Mouse (Mus musculus) gastrocnemius, adult 2 months (tissue): ENCODE data around the gene Trim72. TPM values are rescaled to one million over a fixed set of nuclear protein-coding genes. Genes with fewer than 3 reads are reported as not detected.

Experiments
- DNase-seq: peaks from one replicate; pipeline ENCODE4 v3.0.0; 2022
- H3K27ac ChIP-seq: fragments of 200-600 bp; 2 replicates; pipeline ENCODE4 v1.8.1; 2022; ENCODE audit warnings: mild to moderate bottlenecking
- H3K4me3 ChIP-seq: fragments of 200-600 bp; 2 replicates; pipeline ENCODE4 v1.8.1; 2022; ENCODE audit warnings: mild to moderate bottlenecking, moderate library complexity
- CTCF ChIP-seq: fragments of 200-600 bp; IDR thresholded peaks from 2 replicates; pipeline ENCODE4 v1.8.1; 2022; ENCODE audit warnings: antibody characterized with exemption, mild to moderate bottlenecking, moderate library complexity
- intact Hi-C: fragments of 180-260 bp; cut with DNase I; formaldehyde crosslinking; loops from one replicate; pipeline ENCODE4 v1.15.1; 2025
- long read RNA-seq, 2 experiments: library from polyadenylated mRNA; stranded (forward); transcript quantifications; one replicate each; pipeline ENCODE4 v2.0.0; 2021
- total RNA-seq, 2 experiments: library from RNA; stranded (reverse); gene quantifications; 2 replicates each; pipeline ENCODE4 v1.2.3; 2021

Trim72 gene
- total RNA-seq, result 100 to 1,000 TPM; 186 to 238 TPM
- long read RNA-seq, experiment 1, transcript Trim72-202 (7 exons, 2,134 nt), result major isoform, 8 of 13 reads
- long read RNA-seq, experiment 1, partial matches to known transcripts, result 0 of 13 reads
- long read RNA-seq, experiment 1, other reads (novel, unspliced or antisense), result 4 of 13 reads
- long read RNA-seq, experiment 2, transcript Trim72-202 (7 exons, 2,134 nt), result major isoform, 12 of 17 reads
- long read RNA-seq, experiment 2, partial matches to known transcripts, result 1 of 17 reads
- long read RNA-seq, experiment 2, other reads (novel, unspliced or antisense), result 3 of 17 reads

DNA sequence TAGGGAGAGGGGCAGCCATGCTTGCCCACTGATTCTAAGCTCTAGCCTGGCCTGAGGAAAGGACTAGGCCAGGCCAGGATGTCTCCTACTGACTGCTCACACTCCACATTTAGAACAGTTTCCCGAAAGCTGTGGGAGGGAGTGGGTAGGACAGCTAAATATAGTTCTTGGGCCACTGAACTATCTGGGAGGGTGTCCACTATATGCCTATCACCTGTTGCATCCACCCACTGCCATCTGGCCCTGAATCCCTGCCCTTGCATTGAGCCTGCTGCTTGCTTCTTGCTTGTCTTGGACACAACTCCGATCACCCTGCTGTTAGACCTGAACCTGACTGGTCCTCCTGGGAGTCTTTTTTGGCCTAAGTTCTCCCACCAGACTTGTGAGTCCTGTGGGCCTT is at the start of gene Trim72:
Gene Trim72, plus strand, starts transcription at position 262 of the 400 bp plus-strand sequence.
- no peak for TF ChIP-seq CTCF
- Histone ChIP-seq H3K27ac (peak within 1 kb of the TSS; percentile 96), H3K4me3 (peak within 1 kb of the TSS; percentile 82)
- DNase-seq, result peak; percentile 84
- intact Hi-C loops, result no loop called here

DNA sequence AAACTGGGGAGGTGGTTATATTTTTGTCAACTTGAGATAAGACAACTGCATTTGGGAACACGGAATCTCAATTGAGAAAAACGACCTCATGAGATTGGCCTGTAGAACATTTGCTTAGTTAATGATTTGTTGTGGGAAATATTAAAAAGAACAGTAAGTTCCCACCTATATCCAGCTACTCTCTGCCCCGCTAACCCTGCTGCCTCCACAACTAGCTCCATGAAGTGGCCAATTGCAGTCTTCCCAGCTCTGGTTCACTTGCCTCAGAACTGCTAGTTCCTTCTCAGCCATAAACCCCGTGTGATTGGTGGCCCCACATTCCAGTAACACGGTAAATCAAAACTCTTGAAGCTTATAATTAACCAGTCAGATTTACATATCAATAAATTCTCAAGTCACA is 44.4 kb upstream of the Trim72 start:
- intact Hi-C loops, result no loop called here
- TF ChIP-seq CTCF, result no peak
- no peak for DNase-seq
- Histone ChIP-seq H3K27ac (no peak overlapping the region), H3K4me3 (no peak overlapping the region)

DNA sequence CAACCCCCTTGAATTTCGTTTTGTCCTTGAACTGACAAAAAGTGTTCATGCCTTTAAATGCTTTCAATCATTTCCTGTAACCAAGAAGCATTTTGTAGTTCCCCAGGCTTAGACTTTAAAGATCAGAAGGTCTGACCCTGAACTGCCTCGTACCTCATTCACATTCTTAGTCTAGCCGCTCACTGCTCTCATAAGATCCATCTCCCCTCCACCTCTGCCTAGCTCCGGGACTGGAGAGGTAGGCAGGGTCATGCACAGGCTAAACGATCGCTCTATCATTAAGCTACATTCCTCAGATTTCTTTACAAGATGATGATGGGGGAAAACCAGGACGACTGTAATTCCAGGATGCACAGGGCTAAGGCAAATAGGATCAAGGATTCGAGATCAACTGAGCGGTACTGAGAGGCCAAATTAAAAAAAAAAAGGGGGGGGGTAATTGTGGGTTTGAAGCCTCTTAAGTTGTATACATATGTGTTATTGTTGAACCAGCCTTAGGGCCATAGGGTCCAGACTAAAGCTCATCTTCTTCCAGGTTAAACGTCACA is 37.3 kb upstream of the Trim72 start:
- Histone ChIP-seq H3K27ac (peak overlapping the region; percentile 98), H3K4me3 (peak overlapping the region; percentile 100)
- intact Hi-C loops, result no loop called here
- TF ChIP-seq CTCF, result no peak
- DNase-seq, result no peak

DNA sequence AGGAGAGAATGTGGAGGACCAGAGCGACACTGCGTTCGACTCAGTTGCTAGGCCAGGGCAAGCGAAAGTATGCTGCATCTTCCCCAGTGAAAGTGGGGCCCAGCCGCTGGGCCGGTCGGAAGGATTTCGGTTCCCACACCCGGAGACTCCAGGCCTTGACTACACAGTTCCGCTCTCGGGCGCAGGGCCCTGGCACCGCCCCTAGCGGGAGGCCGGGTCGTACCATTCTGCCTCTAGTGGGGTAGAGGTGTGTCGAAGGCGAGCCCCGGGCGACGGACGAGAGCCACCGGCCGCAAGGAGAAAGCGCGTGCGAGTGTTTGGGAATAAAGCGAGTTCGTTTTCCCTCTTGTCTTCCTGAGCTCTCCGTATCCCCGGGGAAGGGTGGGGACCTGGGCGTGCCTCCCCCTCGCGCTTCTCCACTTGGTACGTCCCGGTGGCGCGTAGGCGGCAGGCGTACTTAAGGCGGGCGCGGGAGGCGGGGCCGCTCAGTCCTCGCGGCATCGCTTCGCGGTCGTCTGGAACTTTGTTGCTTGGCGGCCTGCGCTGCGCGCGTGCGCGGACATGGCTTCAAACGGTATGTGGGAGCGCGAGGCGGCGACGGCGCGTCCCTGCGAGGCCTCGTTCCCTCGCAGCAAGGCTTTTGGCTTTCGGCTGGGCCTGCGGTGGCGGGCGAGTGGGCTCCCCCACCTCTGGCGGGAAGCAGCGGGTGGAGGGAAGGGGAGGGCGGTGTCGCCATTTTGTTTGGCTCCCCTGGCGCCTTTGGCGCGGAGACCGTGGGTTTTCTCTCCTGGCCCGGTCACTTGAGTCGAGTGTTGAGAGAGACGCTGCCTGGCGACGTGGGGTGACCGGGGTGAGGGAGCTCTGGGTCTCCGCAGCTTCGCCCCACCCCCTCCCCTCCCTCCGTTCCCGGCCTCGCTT is 36.5 kb upstream of the Trim72 start, which contains the start of gene Fus:
Gene Fus, plus strand, starts transcription at position 454 of the 918 bp plus-strand sequence.
- intact Hi-C loops, result no loop called here
- no peak for TF ChIP-seq CTCF
- H3K4me3 ChIP-seq, result peak within 1 kb of the TSS; percentile 100
- DNase-seq, result peak; percentile 97
- peak within 1 kb of the TSS; percentile 98 for H3K27ac ChIP-seq

DNA sequence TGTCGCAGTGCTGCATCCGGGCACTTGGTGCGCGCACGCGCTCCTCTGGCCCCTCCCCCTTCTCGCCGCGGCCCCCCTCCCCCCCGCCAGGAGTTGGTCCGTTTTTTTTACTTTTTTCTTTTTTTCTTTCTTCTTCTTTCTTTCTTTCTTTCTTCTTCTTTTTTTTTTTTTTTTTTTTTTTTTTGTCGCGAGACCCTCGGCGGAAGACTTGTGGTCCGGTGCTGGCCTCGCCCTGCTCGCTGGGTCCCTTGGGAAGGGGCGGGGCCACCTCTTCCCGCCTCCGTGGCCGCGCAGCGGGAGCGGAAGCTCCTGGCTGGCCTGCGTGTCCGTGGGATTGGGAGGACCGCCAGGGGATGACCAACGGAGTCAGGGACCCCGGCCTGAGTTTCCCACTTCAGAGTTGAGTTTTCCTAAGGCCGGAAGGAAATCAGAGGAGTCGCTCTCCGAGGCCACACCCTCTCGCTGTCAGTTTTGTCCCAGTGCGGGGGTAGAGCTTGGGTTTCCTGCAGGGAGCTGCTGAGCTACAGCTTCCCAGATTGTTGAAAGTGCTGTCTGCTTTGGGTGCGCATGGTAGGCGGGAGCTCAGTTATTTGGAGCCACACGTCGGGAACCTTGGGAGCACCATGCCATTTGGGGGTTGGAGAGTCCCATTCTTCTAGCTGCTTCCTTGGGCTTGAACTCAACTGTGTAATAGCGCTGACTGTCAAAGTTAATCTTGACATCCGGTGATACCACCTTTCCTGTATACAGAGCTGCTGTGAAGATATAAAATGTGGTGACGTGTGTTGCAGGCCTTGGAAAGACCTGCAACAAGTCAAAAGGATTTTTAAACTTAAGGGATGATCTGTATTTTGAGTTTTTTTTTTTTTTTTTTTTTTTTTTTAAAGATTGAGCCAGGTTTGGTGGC is 35.6 kb upstream of the Trim72 start:
- peak overlapping the region; percentile 100 for H3K4me3 ChIP-seq
- TF ChIP-seq CTCF, result no peak
- peak; percentile 90 for DNase-seq
- intact Hi-C loops, result no loop called here
- H3K27ac ChIP-seq, result peak overlapping the region; percentile 98

DNA sequence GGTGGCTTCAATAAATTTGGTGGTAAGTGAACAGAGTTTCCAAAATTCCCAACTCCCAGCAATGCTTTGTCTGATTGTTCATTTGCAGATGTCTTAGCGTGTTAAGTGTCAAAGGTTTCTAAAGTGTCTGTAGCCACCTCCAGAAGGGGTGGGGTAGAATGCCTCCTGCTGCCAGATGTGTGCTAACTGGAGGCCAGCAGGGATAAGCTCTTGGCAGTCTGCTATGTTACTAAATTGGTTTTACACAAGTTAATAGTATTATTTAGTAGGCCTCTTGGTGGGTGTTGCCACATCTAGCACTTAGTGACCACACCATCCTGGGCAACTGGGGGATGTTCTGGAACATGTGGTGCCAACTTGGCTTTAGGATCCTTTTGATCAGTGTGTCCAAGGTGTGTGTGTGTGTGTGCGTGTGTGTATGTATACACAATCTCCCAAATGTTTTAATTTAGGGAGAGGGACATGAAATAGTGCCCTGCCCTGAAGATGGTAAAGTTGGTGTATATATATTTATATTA is 29.3 kb upstream of the Trim72 start:
- peak; percentile 38 for DNase-seq
- no peak for TF ChIP-seq CTCF
- intact Hi-C loops, result no loop called here

DNA sequence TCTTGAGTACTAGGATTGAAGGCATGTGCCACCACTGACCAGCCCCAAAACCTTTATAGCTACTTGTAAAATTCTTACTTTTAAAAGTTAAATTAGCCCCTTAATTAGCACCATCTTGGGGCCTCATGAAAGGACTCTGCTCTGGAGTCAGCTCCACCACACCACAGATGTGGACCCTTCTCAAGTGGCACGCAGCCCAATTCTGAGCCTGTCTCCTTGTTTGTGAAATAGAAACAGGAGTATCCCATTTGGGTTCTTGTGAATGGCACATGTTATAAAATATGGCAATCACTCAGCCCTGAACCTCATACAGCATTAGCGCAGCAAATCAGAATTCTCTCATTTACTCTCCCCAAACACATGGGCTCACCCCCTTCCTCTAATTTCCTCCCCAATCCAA is 24.9 kb upstream of the Trim72 start:
- no peak for DNase-seq
- no peak for TF ChIP-seq CTCF
- intact Hi-C loops, result no loop called here
- no peak overlapping the region for H3K4me3 ChIP-seq
- no peak overlapping the region for H3K27ac ChIP-seq

More for the DNA sequence above, 29.3 kb upstream of the Trim72 start:
- Histone ChIP-seq H3K4me3 (0 out of 2 replicates have a peak overlapping the region, but pooled peaks have one; percentile 7), H3K27ac (0 out of 2 replicates have a peak overlapping the region, but pooled peaks have one; percentile 9)

DNA sequence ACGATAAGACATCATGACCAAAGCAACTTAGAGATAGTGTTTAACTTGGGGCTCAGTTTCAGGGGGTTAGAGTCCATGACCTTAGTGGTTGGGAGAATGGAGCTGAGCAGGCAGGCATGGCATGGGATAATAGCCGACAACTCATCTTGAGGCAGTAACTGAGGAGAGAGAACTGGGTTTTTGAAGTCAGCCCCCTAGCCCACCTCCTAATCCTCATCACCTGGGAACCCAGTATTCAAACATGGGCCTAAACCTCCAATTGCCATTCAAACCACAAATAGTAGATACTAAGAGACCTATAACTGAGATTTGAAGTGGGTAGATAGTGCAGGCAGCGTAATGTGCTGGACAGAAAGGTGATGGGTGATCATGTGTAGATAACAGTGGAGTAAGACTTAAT is 23.1 kb upstream of the Trim72 start:
- intact Hi-C loops, result loop anchor here (5.0 kb wide), 1 partner anchor 227 kb away; the partner anchor contains the start of gene Cox6a2
- no peak for TF ChIP-seq CTCF
- Histone ChIP-seq H3K27ac (no peak overlapping the region), H3K4me3 (no peak overlapping the region)
- DNase-seq, result no peak

DNA sequence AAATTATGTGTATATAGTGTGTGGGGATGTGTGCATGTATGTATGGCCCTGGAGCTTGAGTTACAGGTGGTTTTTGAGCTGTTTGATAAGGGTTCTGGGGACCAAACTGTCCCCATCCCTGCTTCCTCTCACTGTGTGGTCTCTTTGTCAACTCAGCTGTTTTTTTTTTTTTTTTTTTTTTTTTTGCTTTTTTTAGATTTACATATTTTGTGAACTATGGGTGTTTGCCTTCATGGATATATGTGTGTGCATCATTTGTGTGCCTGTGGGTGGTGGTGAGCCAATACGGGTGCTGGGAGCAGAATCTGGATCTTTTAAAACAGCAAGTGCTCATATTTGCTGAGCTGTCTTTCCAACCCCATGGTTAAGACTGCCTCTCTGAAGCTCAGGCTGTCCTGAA is 14.8 kb upstream of the Trim72 start:
- no peak overlapping the region for H3K27ac ChIP-seq
- no peak overlapping the region for H3K4me3 ChIP-seq
- no peak for DNase-seq
- intact Hi-C loops, result no loop called here
- no peak for TF ChIP-seq CTCF

DNA sequence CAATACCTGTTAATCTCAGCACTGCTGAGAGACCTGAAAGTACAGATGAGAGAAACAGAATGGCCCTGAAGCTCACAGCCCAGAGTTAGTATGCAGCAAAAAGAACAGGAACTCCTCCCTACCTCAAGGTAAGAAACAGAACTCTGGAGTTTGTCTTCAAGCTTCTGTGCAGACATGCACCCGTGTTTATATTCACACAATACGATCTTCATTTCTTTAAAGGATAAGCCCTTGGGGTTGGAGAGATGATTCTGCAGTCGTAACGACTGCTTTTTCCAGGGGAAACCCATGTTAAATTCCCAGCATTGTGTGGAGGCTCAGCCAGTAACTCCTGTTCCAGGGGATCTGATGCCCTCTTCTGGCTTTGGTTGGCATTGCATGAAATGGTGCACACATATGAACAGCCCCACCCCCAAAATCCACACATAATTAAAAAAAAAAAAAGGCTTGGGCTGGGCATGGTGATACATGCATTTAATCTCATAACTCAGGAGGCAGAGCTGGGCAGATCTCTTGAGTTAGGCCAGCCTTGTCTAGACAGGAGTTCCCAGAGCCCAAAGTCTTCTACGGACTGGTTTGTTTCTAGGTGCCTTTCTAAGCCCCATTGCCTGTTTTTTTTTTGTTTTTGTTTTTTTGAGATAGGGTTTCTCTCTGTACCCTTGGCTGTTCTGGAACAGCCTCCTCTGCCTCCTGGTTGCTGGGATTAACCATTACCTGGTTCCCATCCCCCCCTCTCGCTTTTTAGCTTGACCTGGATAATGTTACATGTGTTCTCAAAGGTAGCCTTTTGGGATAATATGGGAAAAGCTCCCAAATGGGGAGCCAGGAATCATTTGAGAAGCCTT is 11.9 kb upstream of the Trim72 start:
- intact Hi-C loops, result no loop called here
- TF ChIP-seq CTCF, result peak; percentile 73
- H3K27ac ChIP-seq, result no peak overlapping the region; the same call in 1 of the 2 replicates

More for the DNA sequence above, 11.9 kb upstream of the Trim72 start:
- peak; percentile 68 for DNase-seq
- no peak overlapping the region for H3K4me3 ChIP-seq
